Mouse (Mus musculus): ENCODE measurements around the gene Naa16.
A peak's percentile ranks its signal among the peaks of the same experiment; 100 is the strongest.
"Not testable (repeated sequence)": the region's sequence is repeated elsewhere in the genome, so short reads cannot be mapped to it uniquely, and the experiment has no call there.

Gene Naa16

GRCm38 (mm10) chr14:79390265-79390926 lies at the start of gene Naa16:
TSS of gene Naa16 (minus strand) at chr14:79390778.
- peak; percentile 94 for DNase-seq (ENCODE audit: low read depth, low spot score)

GRCm38 (mm10) chr14:79434068-79434467 lies 43.5 kb upstream of the Naa16 start:
- no peak for DNase-seq (ENCODE audit: low read depth, low spot score)

DNA sequence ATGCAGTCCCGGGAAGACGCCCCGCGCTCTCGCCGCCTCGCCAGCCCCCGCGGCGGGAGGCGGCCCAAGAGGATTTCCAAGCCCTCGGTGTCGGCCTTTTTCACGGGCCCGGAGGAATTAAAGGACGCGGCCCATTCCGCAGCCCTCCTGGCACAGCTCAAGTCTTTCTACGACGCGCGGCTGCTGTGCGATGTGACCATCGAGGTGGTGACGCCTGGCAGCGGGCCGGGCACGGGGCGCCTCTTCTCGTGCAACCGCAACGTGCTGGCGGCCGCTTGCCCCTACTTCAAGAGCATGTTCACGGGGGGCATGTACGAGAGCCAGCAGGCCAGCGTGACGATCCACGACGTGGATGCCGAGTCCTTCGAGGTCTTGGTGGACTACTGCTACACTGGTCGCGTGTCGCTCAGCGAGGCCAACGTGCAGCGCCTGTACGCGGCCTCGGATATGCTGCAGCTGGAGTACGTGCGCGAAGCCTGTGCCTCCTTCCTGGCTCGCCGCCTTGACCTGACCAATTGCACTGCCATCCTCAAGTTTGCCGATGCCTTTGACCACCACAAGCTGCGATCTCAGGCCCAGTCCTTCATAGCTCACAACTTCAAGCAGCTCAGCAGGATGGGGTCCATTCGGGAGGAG lies 36.3 kb upstream of the Naa16 start:
- not testable (repeated sequence) for DNase-seq (ENCODE audit: low read depth, low spot score)

- peak; percentile 92 for DNase-seq (ENCODE audit: low read depth, low spot score)
These were observed 35.6 kb upstream of the Naa16 start, which contains the start of gene Kbtbd7 for GRCm38 (mm10) chr14:79425979-79426729. TSS of gene Kbtbd7 (plus strand) at chr14:79426511.

- DNase-seq (ENCODE audit: low read depth, low spot score) = no peak
These were observed 29.6 kb upstream of the Naa16 start for GRCm38 (mm10) chr14:79420083-79420685.

DNA sequence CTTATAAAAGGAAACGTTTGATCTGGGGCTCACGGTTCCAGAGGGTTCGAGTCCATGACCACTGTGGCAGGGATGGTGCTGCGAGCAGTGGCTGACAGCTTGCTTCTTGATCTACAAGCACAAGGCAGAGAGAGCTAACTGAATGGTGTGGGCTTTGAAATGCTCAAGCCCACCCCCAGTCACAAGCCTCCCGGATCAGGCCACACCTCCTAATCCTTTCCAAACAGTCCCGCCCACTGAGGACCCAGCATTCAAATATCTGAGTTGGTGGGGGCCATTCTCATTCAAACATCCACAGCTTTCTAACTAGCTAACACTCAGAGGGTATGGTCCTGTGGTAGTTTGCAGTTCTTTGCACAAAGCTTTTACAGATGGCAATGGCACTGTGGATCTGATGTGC lies 22.5 kb upstream of the Naa16 start:
- no peak for DNase-seq (ENCODE audit: low read depth, low spot score)

GRCm38 (mm10) chr14:79410662-79411061 lies 20.1 kb upstream of the Naa16 start:
- no peak for DNase-seq (ENCODE audit: low read depth, low spot score)

GRCm38 (mm10) chr14:79409278-79409830 lies 18.8 kb upstream of the Naa16 start:
- DNase-seq (ENCODE audit: low read depth, low spot score) = no peak

GRCm38 (mm10) chr14:79407641-79408040 lies 17.1 kb upstream of the Naa16 start:
- DNase-seq (ENCODE audit: low read depth, low spot score) = no peak

GRCm38 (mm10) chr14:79397321-79398122 lies 6.9 kb upstream of the Naa16 start, which contains the start of gene Mtrf1:
TSS of gene Mtrf1 (plus strand) at chr14:79397772.
- DNase-seq (ENCODE audit: low read depth, low spot score) = peak; percentile 55

DNA sequence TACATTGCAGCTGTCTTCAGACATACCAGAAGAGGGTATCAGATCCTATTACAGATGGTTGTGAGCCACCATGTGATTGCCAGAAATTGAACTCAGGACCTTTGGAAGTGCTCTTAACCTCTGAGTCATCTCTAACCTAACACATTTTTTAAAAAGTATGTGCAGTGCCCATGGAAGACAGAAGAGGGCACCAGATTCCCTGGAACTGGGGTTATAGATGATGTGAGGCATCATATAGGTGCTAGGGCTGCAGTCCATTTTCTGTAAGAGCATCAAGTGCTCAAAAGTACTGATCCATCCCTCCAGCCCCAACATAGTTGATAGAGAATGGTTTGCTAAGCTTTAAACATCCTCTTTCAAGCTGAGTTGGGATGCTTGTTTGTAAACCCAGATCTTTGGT lies 4.0 kb upstream of the Naa16 start:
- peak; percentile 46 for DNase-seq (ENCODE audit: low read depth, low spot score)

GRCm38 (mm10) chr14:79393289-79393688 lies 2.7 kb upstream of the Naa16 start:
- no peak for DNase-seq (ENCODE audit: low read depth, low spot score)

DNA sequence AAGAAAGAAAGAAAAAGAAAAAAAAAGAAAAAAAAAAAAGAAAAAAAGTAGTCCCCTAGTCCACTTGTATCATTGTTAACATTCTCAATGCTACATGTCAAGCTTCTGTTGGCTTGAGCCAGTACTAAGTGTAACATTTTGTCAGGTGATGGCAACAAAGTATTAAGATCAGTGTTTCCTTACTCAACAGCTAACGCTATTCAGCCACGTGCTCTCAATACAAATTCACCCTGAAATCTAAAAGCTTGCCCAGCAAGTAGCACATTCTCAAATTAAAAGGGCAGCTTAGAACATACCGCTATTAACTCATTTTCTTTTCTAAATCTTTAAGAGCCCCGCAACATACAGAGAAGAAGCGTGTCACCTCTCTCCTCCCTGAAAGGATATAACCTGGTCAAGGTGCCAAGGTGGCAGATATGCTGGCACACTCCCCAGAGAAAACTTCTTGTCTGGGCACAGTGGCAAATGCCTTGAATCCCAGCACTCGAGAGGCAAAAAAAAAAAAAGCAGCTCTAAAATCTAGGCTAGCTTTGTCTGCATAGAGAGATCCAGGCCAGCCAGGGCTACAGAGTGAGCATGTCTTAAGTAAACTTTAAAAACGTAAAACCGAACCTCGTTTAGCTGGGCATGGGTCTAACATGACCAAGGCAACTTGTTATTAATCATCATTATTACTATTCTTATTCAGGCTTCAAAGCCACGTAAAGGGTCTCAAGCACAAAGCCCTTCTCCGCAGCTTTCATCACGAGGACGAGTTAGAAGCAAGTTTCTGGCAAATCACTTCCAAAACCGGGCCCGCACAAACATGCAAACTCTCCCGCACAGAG lies 927 bp downstream of the Naa16 start:
- DNase-seq (ENCODE audit: low read depth, low spot score) = peak; percentile 6

DNA sequence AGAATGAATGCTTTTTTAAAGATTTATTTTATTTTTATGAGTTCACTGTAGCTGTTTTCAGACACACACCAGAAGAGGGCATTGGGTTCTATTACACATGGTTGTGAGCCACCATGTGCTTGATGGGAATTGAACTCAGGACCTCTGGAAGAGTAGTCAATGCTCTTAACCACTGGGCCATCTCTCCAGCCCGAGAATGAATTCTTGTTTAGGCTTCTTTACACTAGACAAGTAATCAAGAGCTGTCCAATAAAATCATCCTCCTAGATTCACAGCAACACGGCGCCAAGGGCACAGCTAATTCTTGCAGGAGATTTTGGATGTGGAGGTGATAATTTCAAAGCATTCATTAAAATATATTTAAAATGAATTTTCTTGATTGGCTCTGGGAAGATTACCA lies 2.3 kb downstream of the Naa16 start:
- no peak for DNase-seq (ENCODE audit: low read depth, low spot score)

GRCm38 (mm10) chr14:79383120-79383519 lies 7.5 kb downstream of the Naa16 start:
- no peak for DNase-seq (ENCODE audit: low read depth, low spot score)

- no peak for DNase-seq (ENCODE audit: low read depth, low spot score)
These were observed 13.5 kb downstream of the Naa16 start for GRCm38 (mm10) chr14:79377041-79377440.

- no peak for DNase-seq (ENCODE audit: low read depth, low spot score)
These were observed 32.5 kb downstream of the Naa16 start for GRCm38 (mm10) chr14:79358055-79358454.

DNA sequence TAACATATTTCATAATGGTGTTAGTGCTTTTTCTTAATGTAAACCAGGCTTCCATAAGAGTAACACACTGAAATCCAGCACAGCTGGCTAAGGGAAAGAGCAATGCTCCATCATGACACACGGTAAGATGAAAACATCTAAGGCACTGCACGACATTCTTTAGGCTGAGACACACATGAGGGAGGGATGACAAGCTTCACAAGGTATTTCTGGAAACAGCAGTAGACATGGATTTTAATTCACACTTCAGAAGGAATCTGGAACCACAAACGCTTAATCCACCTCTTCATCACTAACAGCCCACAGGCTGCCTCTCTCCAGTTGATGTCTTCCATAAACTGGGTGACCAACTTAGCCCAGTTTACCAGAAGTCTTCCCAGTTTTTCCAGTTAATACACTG lies 44.2 kb downstream of the Naa16 start:
- no peak for DNase-seq (ENCODE audit: low read depth, low spot score)

GRCm38 (mm10) chr14:79335613-79336012 lies 55.0 kb downstream of the Naa16 start:
- DNase-seq (ENCODE audit: low read depth, low spot score) = no peak

- DNase-seq (ENCODE audit: low read depth, low spot score) = no peak
These were observed 58.6 kb downstream of the Naa16 start for GRCm38 (mm10) chr14:79331936-79332335.

Measured in forelimb bud, embryonic 11.5 days (tissue).